Mouse (Mus musculus) adipocyte (in vitro differentiated cells): ENCODE measurements around the gene Serpinb9c.

Source experiments
- DNase-seq: peaks from one replicate; pipeline ENCODE4 v3.0.0-alpha.2; 2016; ENCODE audit warnings: low spot score

The Serpinb9c gene

DNA sequence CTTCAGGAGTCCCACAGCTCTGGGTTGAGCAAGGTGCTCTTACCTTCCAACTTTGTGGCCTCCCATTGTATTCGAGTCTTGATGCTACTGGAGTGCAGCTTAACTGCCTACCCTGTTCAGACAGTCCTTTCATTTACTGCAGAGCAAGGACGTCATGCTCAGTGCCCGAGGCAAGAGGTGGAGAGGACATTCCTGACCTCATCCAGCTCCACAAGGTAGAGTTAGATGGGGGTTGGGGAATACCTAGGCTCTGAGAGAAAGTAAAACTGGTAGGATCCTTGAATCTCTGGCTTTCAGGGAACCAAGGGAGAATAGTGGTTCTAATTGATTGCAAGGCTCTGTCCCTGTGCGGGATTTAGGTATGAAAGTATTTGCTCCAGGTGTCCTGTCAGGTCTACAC lies at the start of gene Serpinb9c:
Serpinb9c (minus strand) TSS at position 101 of the 400 bp plus-strand sequence.
- no peak for DNase-seq

DNA sequence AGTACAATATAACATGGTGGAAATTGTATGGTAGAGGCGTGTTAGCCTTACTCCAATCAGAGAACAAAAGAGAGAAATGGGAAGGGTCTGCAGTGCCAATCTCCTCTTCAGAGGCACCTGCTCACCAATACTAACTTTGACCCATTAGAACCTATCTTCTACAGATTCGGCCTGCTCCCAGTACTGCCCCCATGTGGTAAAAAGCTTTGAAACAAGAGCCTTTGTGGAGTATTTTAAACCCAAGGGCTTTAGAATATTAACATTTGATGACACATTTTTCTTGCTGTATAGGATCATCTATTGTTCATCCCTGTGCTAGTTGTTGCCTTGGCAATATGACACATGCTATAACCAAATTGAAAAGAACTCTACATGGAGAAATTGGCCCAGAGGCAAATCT lies 40.2 kb upstream of the Serpinb9c start:
- no peak for DNase-seq

DNA sequence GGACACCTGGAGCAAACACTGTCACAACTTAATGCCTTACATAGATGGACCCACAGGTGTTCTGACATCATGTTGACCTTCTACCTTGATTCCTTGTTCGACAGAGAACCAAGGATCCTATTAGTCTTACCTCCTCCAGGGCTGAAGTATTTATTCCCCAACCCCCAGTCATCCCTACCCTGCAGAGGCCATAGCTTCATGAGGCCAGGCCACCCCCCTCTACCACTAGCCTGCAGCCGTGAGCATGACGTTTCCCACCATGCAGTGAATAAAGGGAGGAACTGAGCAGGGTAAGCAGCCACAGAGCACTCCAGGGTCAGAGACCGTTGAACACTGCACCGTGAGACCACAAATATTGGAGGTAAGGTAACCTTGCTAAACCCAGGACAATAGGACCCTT lies 33.1 kb upstream of the Serpinb9c start, which contains the start of gene Serpinb9d:
Serpinb9d (plus strand) TSS at position 301 of the 400 bp plus-strand sequence.
- no peak for DNase-seq

DNA sequence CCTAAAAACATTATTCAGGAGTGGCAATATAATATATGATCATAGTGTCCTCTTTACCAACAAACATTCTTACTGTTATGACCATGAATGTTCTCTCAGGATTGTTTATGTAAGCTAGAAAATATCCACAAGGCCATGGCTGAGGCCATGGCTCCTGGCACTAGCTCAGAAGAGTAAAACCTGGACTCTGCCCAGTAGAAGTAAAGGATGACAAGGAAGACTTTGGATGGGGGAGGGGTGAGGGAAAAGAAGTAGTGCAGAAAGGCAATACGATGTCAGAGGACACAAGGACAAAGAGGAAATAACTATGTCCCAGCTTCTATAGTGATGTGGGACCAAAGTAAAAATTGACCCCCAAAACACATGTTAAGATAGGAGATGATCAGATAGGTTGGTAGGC lies 30.9 kb upstream of the Serpinb9c start:
- peak; percentile 24 for DNase-seq

DNA sequence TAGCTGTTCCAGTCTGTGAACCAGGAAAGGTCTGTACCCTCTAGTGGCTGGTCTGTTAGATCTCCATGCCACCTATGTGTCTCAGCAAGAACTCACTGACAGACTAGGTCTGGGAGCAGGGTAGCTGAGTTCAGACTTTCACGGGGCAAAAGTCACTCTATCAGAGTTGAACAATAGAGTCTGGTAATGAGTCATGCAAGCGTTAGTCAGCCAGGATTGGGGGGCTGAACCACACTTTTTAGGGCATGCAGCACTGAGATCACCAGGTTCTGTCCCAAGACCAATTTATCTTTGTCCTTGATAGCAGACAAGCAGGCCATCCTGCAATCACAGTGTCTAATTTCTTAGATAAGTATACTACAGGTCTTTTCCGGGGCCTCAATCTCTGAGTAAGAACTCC lies 18.1 kb downstream of the Serpinb9c start:
- peak; percentile 18 for DNase-seq

DNA sequence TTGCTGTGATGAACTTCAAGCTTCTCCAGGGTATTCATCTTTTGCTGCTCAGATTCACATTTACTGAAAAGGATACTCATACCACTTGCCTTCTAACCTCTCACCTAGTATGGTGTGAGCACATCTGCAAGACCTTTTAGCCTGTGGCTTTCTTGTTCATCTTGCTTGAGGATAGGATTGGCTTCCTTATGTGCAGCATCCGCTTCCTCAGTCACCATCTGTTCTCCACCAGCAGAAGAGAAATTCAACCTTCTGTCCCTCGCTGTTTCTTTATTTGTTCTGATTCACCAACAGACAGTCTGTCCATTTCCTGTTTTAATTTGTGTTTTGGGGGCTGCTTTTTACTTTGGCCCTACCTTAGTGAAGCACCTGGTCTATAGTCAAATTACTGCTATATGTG lies 21.8 kb downstream of the Serpinb9c start:
- no peak for DNase-seq

DNA sequence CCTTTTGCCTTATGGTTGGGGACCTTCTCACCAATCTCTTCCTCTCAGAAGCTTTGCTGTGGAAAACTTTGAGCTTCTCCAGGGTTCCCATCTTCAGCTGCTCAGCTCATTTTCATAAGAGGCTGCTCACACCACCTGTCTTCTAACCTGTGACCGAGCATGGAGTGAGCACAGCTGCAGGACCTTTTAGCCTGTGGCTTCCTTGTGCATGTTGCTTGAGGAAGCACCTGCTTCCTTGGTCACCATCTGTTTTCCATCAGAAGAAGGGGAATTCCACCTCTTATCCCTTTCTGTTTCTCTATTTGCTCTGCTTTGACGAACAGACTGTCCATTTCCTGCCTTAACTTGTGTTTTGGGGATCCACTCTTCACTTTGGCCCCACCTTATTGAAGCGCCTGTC lies 46.5 kb downstream of the Serpinb9c start:
- DNase-seq = no peak

DNA sequence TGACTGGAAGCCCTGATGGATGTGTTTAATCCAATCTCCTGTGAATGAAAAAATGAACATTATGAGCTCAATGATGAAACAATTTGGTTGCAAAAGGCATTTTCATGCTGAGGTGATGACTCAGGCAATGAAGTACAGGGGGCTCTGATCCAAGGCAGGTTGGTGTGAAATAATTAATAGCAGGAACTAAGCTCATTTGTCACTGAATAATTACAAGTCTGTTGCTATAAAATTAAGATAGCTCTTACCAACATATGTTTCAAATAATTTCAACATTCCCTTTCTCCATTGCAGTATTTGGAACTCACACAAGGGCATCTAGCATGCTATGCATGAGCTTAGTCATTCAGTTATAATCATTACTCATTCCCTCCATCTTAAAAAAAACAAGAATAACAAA lies 53.9 kb downstream of the Serpinb9c start:
- no peak for DNase-seq
